Mouse (Mus musculus) ES-E14 (cell line): ENCODE data around the gene Rfc1.

ENCODE experiments used
- CHD2 ChIP-seq: IDR thresholded peaks from 2 replicates; pipeline ENCODE4 v1.6.1; 2014; ENCODE audit warnings: mild to moderate bottlenecking, low read depth, low read length, inconsistent platforms
- HCFC1 ChIP-seq: IDR thresholded peaks from 2 replicates; pipeline ENCODE4 v1.6.1; 2012; ENCODE audit warnings: low read length, inconsistent platforms, borderline replicate concordance; ENCODE audit not compliant: insufficient read depth
- MAFK ChIP-seq: IDR thresholded peaks from 2 replicates; pipeline ENCODE4 v1.6.1; 2014; ENCODE audit warnings: mild to moderate bottlenecking, low read depth, low read length, inconsistent platforms; ENCODE audit not compliant: insufficient read depth
- ZC3H11A ChIP-seq: IDR thresholded peaks from 2 replicates; pipeline ENCODE4 v1.6.1; 2012; ENCODE audit warnings: low read depth, mild to moderate bottlenecking, inconsistent platforms, low read length, borderline replicate concordance

DNA sequence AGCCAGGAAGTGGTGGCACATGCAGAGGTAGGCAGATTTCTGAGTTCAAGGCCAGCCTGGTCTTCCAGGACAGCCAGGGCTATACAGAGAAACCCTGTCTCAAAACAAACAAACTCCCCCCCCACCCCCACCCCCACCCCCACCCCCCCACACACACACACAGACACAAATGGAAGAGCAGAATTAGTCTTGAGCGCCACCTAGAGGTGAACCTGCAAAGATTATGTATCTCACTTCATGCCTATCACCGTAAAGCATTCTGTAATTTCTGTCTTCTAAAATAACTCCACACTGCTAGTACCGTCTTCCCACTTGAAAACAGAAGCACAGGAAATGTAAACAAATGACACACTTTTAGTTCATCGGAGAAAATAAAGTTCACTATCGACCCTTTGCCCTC lies 92.7 kb downstream of the Rfc1 start:
- TF ChIP-seq MAFK: no peak
- no peak for TF ChIP-seq HCFC1
- no peak for TF ChIP-seq ZC3H11A
- no peak for TF ChIP-seq CHD2
